1 mouse cellular context compared by ENCODE assay signal in the genomic region with DNA sequence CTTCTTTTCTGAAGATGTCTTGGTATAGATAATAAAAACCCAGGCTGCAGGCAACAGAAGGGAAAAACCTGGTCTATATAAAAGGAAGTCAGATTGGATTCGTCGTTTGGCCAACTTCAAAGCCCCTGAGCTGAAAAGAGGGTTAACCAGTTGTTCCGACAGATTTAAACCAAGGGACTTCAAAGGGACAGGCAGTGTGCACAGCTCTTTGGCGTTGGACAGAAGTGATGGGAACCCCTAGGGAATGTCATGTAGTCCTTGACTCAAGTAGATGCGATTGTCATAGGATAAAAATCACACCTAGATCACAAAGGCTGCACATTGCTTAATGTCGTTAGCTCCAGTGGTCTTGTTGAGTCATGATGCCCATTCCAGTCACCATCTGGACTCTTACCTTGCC.
TF ChIP-seq lines count a peak whose summit lies in the region.

No protein-coding gene starts in this region.

TF ChIP-seq in myocyte, 11 proteins besides CTCF, POLR2A, EP300 and RAD21 (continued from another document):
- no peak for TF ChIP-seq MAX (IDR thresholded peaks at IDR 0.05; ENCODE audit: low read depth)
- TF ChIP-seq MYOD1 (IDR thresholded peaks at IDR 0.05; ENCODE audit: control insufficient read depth in 1 of 3, insufficient read length in 2 of 3, low read depth in 2 of 3) = no peak
- no peak for TF ChIP-seq REST (IDR thresholded peaks at IDR 0.05; ENCODE audit: insufficient read depth, insufficient read length)
